Mouse (Mus musculus): ENCODE results near the gene Catsper2.

- TF ChIP-seq POLR2A (IDR thresholded peaks at IDR 0.05; ENCODE audit: borderline replicate concordance, extremely low read depth, low read depth, low read length) (no peak), CTCF (IDR thresholded peaks at IDR 0.05; ENCODE audit: insufficient read depth, low read length) (no peak)
Measured at GRCm38 (mm10) chr2:121452361-121452760, 38.8 kb upstream of the Catsper2 start.
